Mouse (Mus musculus) gastrocnemius, adult 18-20 months (tissue): Measurements from ENCODE around the gene Rnf144b. TPM values are rescaled to one million over a fixed set of nuclear protein-coding genes. Genes with fewer than 3 reads are reported as not detected.

Experiments
- DNase-seq: peaks from one replicate; pipeline ENCODE4 v3.0.0; 2021; ENCODE audit warnings: low spot score
- total RNA-seq, 2 experiments: library from RNA; stranded (reverse); gene quantifications; 2 replicates each; pipeline ENCODE4 v1.2.3; 2021

The Rnf144b gene
- total RNA-seq, 2 experiments from 2014 or later, result 17.5 to 29.4 TPM

DNA sequence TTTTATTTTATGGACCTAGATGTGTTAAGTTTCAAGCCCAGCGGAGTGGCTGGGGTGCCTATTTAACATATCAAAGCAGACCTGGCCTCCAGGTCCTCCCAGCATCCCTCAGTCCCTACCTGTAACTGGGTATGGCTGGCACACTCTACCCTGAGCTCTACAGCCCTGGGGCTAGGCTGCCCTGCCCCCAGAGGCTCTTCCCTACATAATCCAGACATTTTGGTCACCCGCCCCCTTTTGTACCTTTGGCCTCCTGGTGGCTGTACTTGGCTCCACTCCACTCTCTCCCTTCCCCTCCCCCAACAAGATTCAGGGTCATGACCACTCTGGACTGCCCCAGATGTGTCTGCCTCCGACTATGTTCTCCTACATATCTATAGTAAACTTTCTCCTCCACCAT is 2.0 kb downstream of the Rnf144b start:
- DNase-seq, result no peak

DNA sequence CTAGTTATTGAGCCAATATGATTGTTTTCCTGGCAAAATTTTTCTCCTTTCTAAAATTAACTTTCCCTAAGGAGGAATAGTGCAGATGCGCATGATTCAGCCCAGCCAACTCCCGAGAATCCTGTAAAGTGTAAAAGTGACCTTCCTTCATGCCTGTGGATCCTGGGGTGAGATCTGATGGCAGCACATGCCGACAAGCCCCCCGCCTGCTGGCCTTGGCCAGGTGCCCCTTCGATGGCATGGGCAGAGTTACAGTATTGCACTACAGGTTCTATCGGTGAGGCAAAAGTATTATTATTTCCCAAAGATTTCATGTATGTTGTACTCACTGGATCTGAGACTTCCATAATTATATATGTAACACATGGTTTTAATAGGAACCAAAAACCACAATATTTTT is 2.5 kb downstream of the Rnf144b start:
- no peak for DNase-seq

DNA sequence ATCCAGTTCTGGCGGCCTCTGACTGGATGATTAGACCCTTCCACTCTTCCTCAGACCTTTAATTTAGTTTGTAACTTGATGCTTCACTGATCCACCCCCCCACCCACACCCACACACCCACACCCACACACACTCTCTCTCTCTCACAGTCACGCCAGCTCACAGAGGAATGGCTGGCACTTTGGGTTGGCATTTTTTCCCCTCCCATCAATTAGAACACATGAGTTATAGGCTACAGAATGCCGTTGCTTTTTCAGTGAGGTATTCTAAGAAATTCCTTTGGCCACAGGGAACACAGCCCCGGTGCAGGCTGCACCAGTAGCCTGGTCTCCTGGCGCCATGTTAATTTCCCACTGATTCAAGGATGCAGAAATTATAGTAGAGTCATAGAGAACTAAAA is 3.1 kb downstream of the Rnf144b start:
- DNase-seq, result no peak

DNA sequence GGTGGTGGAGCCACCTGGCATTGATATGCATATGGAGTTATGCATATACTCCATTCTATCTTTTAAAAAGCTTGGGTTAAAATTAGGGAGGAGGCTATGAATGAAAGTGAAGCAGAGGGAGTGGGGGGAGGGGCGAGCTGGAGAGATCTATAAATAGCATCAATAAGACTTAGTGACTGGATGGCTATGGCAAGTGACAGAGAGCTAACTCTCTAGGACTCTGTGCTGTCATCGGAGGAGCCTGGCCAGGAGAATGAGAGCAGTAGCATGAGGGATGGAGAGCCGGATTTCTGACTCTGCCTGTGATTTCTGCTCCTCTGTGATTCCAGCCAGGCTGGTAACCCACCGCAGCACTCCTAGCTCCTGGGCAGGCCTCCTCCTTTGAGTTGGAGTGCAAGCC is 6.6 kb downstream of the Rnf144b start:
- DNase-seq, result no peak

DNA sequence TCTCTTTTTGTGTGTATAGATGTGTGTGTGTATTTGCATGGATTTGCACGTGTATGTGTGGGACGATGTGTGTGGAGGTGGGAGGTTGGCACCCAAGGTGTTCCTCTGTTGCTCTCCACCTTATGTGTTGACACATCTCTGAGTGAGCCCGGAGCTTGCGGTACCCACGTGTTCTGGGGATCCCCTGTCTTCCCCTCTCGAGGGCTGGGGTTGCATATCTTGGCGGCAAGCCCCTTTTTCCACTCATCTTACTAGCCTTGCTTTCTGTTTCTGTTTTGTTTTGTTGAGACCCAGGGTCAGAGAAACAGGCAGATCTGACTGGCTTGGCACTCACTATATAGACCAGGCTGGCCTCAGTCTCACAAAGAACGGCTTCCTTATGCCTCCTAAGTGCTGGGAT is 10.6 kb downstream of the Rnf144b start:
- DNase-seq, result no peak

DNA sequence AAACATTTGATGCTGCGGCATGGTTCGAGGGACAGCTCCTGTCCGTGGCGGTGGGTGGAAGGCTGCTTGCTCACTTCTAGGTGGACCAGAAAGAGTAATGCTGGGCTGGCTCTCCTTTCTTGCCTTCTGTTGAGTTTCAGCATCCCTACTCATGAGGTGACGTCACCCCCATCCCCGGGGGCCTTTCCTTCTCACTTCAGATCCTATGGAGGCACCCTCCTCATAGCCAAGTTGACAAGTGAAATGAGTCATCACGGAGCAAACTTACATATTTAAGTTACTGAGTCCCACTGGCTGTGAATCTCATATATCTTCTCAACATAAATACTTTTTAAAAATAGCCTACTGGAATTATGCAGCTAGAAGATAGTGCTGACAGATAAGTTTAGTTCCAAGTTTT is 12.4 kb downstream of the Rnf144b start:
- no peak for DNase-seq

DNA sequence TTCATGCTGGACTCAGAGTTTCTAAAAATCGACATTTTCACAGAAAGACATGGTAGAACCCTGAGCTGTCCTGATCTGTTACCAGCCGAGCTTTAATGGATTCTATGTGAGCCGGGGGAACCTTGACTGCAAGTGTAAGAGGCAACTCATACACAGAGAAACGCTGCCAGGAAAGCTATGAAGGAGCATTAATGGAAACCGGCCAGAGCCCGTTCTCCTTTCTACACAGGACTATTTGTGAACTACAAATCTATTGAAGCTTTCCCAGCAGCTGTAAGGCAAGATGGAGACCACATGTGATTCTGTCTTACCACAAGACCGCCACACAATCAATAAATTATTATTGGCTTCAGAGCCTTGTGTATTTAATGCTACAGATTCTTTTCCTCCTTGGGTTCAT is 13.3 kb downstream of the Rnf144b start:
- no peak for DNase-seq

DNA sequence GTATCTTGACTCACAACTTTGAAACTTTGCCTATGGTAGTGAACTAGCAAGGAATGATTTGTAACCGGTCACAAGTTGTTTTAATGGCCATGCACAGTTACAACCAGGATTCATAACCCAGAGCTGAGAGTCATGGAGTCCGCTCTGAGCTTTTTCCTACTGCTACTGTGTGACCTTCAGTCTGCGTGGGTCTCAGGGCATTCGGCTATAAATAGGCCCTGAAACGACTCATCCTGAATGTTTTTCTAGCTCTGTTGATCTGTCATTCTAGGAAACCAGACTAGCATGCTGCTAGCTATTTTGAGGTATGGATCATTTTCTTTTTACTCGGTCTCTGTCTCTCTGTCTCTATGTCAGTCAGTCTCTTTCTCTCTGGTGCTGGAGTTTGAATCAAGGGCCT is 20.3 kb downstream of the Rnf144b start:
- peak; percentile 16 for DNase-seq

DNA sequence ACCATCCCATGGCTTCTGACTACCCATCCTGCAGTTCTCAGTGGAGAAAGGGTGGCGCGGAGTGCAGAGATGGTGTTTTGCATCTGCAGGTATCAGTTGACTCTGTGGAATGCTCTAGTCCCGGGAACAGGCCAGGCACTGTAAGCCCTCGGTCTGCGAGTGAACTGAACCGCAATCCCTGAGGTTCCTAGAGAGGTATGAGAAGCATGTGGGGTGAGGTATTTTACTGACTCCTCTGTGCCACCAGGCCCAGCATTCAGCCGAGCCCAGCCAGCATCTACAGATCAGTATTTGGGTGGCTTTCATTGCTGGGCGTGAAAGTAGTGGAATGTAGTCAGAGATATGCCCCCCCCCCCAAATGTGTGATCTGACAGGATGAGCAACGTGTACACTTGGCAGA is 23.5 kb downstream of the Rnf144b start:
- DNase-seq, result no peak

DNA sequence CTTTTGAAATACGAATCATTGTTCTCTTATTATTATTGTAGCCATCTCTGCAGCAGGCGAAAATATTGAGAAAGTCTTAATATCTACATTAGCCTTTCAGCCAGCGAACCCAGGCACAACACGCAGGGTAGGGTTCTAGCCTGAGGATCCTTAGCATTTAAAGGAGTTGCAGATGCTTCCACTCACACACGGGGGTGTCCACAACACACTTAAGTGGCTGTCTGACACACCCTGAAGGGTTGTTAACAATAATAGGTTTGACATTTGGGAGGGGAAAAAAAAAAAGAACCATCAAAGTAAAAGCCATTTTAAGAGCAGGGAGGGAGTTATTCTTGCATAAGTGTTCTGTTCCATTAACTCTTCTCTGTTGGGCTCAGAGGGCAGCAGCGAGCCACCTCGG is 23.9 kb downstream of the Rnf144b start:
- DNase-seq, result no peak

DNA sequence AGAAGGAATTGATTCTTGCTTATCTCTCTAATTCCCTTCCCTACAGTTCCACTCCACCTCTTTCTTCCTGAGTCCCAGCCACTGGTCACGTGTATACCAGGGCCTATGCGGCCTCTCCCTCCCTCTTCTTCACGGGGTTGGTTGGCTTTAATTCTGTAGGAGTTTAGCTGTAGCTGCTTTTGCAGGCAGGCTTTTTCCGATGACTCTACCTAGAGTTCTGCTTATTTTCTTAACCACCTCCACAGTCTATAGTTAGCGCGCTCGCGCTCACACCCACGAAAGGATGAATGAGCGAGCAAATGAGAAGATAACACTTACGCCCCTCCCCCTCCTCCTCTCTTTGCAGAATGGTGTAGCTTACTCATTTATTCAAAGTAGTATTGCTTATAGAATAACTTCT is 26.1 kb downstream of the Rnf144b start:
- no peak for DNase-seq

DNA sequence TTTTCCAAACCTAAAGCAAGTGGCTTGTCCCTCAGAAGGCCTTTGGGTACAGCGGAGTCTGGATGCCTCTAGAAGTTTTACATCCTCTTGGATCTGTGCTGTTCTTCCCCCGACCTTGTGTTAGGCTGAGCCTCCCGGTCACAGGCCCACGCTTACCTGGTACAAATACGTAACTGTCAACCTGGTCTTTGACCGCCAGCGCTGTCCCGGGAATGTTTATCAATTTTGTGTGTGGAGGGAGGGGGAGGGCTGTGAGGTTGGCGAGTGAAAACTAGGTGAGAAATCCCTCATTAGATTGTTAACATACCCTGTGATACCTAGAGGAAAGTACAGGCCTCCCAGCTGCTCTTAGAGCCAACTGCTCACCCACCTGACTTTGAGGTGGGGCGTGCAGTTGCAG is 27.5 kb downstream of the Rnf144b start:
- no peak for DNase-seq

DNA sequence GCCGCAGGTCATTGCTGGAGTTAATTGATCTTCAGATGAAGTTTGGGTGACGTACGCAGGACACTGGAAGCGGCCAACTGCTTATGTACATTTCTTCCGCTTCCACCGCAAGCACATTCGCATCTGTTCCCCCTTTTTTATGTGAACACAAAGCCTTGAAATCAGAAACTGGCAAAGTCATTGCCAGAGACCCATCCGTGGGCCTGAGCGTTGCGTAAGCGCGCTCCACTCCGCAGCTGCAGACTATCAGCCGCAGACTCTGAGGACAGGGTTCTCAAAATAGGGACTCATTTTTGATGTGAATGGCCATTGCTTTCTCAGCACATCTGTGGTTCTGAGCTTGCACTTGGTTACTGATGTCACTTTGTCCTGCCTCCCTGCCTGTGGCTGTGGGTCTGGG is 28.6 kb downstream of the Rnf144b start:
- no peak for DNase-seq

DNA sequence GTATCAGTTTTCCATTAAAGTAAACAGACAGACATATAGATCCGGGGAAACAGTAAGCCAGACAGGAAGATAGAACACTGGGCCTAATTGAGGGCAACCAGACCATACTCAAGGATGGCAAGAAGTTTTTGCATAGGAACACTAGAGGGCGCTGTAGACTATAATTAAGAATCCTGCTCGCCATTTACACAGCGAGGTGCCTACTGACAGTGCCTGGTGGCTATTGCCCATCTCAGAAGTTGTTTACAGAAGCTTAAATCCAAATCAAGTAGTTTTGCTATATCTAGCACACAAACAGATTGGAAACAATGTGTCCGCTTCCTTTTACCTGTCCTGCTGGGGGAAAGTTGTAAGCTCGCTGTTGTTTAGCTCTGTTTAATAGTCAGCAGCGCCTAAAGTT is 29.9 kb downstream of the Rnf144b start:
- peak; percentile 63 for DNase-seq

DNA sequence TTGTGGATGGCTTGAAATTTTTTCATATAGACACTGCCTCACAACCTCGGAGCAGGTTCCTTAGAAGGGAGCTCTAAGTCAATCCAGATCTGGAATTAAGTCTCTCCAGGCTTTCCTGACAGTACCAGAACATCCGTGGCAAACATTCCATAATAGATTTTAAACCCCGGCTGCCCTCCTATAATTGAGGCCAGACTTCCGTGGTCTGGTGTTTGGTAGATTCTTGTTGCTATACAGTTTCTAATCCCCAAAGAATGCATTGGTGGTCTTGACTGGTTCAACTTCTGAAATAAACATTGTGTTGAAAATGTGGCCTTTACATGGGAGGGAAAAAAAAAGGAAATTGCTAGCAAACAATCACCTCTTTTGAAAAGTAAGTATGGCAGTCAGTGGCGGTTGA is 30.8 kb downstream of the Rnf144b start:
- DNase-seq, result no peak

DNA sequence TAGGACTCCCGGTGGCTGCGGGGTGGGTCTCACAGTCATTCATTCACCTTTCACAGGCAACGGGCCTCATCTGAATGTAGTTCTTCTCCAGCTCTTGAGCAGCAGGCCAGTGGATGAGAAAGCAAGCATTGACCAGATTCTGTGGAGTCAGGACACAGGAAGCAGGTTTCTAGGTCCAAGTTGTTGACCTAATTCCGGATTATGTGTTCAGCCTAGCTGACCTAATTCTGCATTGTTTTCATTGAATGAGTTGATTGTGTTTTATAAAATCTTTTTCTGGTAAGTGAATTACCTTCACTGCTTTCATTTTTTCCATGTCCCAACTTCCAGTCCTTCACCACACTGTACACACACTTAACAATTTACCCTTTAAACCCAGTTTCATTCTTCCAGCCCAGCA is 32.4 kb downstream of the Rnf144b start:
- DNase-seq, result no peak

DNA sequence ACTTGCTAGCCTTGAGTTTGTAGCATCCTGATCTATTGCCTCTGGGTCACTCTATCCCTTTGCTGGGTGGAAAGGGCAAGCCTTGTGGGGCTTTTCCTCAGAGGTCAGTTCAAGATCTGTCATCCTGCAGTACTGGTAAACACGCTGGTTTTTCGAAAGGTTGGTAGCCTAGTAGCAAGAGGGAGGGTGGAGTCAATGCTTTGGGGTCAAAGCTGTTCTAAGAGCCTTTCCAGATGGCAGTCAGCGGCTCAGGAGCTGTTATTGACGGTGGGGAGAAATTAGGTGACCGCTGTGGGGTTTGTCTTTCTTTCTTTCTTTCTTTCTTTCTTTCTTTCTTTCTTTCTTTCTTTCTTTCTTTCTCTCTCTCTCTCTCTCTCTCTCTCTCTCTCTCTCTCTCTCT is 34.4 kb downstream of the Rnf144b start:
- no peak for DNase-seq

DNA sequence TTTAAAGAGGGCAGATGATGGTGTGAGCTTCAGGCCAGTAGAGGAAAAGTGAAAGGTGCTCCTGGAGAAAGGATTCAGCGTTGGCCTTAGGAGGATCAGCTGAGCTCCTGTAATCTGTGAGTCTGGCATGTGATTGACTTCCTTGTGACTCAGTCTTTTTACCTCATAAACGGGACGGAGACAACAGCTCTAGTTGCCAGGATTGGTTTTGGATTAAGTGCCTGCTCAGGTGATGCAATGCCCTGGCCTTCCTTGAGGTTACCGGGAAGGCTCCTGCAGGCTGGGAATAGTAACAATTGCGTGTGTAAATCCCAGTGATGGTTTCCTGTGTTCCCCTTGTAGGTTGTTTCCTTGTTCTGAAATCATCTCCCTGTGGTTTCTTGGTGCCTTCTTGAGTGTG is 39.5 kb downstream of the Rnf144b start:
- no peak for DNase-seq

DNA sequence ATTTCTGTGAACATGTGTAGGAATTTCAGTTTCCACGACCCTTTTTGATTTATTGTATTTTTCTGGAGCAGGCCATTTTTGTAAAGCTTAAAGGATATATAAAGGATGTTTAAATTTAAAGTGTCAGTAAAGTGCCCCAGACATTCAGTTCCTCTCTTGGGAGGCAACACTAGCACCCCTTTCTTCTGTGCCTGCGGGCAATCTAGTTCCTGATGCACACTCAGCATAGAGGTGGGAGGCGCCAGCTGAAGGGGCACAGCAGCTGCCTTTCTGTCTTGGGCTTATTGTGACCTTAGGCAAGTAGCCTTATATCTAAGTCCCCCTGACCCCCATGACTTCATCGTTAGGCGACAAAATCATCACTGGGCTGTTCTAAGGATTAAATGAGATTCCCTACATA is 42.3 kb downstream of the Rnf144b start:
- no peak for DNase-seq

DNA sequence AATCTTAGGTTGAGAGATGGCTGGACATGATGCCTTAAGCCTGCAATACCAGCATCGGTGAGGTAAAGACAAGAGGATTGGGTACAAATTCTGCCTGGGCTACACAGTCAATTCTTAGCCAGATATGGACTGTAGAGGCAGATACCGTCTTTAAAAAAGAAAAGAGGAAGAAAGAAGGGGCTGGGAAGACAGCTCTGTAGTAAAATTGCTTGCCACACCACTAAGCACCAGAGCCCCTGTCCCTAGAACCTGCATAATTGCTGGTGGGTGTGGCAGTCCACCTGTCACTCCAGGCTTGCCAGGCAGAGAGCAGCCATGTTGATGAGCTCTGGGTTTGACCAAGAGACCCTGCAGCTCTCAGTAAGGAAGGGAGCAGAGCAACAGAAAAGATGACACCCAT is 42.8 kb downstream of the Rnf144b start:
- no peak for DNase-seq

DNA sequence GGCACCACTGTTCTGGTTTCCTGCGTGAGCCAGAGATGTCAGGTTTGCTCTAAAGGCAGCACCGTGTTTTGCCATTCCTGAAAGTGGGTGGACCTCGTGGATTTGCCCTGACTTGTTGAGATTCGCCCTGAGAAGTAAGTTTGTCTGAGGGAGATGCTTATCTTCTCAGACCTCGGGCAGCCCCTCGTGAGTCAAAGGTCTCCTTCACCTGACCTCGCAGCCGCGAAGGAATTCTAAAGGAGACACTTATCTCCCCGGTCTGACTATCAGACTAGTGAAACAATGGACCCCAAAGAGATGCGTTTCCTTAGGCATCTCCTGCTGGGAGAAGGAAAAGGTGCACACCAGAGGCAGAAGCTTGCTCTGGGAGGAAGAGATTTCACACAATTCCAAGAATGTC is 46.0 kb downstream of the Rnf144b start:
- no peak for DNase-seq

DNA sequence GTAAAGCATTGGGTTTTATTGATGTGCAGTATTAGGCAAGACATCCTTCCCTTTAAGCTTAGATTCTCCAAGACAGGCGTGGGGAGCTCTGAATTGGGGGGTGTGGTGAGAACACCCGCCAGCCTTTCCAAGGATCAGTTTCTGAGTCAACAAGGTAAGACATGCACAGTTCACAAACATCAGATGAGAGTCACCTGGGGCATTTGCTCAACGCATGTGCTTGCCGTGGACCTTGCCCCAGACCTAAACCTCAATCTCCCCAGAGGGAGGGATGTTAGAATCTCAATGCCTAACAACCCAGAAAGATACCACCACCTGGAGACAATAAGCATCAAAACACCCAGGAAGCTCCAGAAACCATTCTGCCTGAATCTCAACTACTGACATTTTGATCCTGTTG is 47.6 kb downstream of the Rnf144b start:
- no peak for DNase-seq

DNA sequence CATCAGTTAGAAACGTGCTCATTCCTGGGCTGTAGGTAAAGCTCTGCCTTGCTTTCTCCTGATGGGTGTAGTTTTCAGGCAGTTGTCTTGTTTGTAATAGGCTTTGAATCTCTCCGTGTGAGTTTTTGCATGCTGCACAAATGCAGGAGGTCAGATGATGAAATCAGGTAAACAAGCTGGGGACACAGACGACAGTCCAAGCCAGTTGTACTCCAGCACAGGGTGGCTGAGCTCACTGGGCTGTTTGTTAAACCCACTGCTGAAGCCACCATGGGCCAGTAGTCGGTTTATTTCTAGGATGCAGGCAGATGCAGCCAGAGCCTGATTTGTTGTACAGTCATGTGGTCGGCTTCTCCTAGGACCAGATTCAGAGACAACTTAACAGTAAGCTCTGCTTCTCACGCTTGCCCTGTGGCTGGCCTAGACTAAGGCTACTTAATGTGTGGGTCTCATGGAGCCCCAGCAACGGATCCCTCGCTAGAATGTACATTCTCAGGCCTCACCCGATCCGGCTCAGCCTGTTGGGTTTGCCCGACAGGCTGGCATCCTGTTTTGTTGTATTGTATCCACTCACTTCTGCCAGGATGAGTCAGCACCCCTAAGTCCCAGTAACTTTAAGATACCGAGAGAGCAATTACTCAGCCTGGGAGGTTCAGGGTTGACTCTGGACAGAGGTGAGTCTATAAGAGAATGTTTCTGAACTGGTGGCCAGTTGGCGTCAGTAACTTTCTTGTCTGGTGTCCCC is 48.5 kb downstream of the Rnf144b start:
- DNase-seq, result no peak

DNA sequence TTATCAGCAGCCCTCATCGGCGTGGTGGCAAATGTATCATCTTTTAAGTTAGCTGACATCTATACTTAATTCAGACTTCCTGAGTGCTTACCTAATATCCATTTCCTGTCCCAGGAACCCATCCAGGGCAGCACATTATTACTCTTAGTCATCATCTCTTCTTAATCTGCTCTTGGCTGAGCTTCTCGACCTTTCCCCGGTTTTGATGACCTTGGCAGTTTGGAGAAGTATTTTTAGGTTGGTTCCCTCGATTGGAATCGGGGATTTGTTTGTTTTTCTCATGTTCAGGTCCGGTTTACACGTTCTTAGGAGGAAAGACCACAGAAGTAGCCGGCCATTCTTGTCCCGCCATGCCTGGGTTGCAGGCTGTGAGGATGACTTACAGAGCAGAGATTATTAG is 50.4 kb downstream of the Rnf144b start:
- peak; percentile 50 for DNase-seq
